Mouse (Mus musculus) lung, adult 2 months (tissue): Measurements from ENCODE around the gene Las1l.

Source experiments
- CTCF ChIP-seq: fragments of 200-500 bp; IDR thresholded peaks from 2 replicates; pipeline ENCODE4 v1.5.1; 2011; ENCODE audit warnings: mild to moderate bottlenecking, low read length, control low read depth; ENCODE audit not compliant: insufficient read depth
- POLR2A ChIP-seq: fragments of 200-500 bp; IDR thresholded peaks from 2 replicates; pipeline ENCODE4 v1.6.1; 2011; ENCODE audit warnings: low read depth, mild to moderate bottlenecking, control low read depth, low read length, borderline replicate concordance; ENCODE audit errors: extremely low read depth

DNA sequence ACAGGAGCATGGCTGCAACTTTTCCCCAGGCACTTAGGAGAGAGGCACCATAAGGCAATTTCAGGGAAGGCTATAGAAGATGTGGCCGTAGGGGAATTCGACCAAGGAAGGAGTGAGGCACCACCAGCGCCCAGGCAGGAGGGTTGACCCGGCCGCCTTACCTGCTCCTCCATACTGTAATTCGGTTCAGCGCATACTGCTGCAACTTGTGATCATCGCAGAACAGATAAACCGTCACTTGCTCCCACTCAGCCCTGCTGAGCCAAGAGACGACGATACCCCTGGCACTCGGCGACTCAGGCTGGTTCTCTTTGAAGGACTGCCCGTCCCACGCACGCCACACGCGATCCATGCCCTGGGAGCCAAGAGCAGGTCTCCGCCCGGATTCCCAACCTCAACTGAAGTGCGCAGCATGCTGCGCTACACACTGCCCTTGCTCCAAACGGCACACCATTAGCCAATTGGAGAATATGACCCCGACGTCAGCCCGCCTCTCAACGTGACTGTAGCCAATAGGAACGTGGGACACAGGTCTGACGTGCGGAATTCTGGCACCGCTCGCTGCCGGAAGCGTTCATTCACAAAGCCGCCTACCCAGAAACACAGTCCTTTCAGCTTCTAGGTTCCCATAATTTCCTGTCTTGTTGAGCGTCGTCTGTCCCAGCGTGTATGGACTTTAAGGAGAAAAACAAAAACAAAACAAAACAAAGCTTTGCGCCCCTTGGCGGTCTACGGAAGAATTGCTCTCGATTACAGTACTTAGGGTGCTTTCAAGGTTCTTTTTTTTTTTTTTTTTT, at the start of gene Las1l:
- TF ChIP-seq CTCF (no peak), POLR2A (peak; percentile 95; the same call in 1 of the 2 replicates)
